Mouse (Mus musculus) small intestine, adult 2 months (tissue): ENCODE data around the gene Slamf8.

ENCODE experiments used
- CTCF ChIP-seq: fragments of 200-500 bp; IDR thresholded peaks from 2 replicates; pipeline ENCODE4 v1.5.1; 2012; ENCODE audit warnings: low read depth, mild to moderate bottlenecking, control low read depth, inconsistent platforms, low read length, moderate library complexity, mixed read lengths; ENCODE audit not compliant: insufficient replicate concordance, insufficient read length; ENCODE audit errors: extremely low read depth
- POLR2A ChIP-seq: fragments of 200-500 bp; IDR thresholded peaks from 2 replicates; pipeline ENCODE4 v1.6.1; 2012; ENCODE audit warnings: low read depth, mild to moderate bottlenecking, control low read depth, inconsistent platforms, low read length, moderate library complexity

- TF ChIP-seq CTCF (peak; percentile 47; the same call in 1 of the 2 replicates), POLR2A (no peak)
Measured at GRCm38 (mm10) chr1:172594495-172594894, 4.1 kb upstream of the Slamf8 start.
